Mouse (Mus musculus) heart, embryonic 12.5 days (tissue): ENCODE results near the gene Slc26a6. TPM values are rescaled to one million over a fixed set of nuclear protein-coding genes. Genes with fewer than 3 reads are reported as not detected.
A peak's percentile ranks its signal among the peaks of the same experiment; 100 is the strongest.

Experiments used
- ATAC-seq: fragments of 200-750 bp; cut with Nextera tagmentation; 2 replicates; pipeline ENCODE4 v1.8.0; 2017; ENCODE audit warnings: moderate TSS enrichment, moderate library complexity; ENCODE audit not compliant: insufficient number of reproducible peaks, low FRiP score
- H3K27ac ChIP-seq: fragments of 300-500 bp; sonication (generic); 2 replicates; pipeline ENCODE4 v1.5.1; 2016; ENCODE audit warnings: mild to moderate bottlenecking, moderate library complexity; ENCODE audit not compliant: poor library complexity, severe bottlenecking
- H3K27me3 ChIP-seq: fragments of 300-500 bp; sonication (generic); replicated peaks from 2 replicates; pipeline ENCODE4 v1.6.1; 2016; ENCODE audit warnings: mild to moderate bottlenecking, moderate library complexity
- H3K36me3 ChIP-seq: fragments of 300-500 bp; sonication (generic); 2 replicates; pipeline ENCODE4 v1.6.1; 2016; ENCODE audit warnings: mild to moderate bottlenecking, moderate library complexity
- H3K4me1 ChIP-seq: fragments of 300-500 bp; sonication (generic); replicated peaks from 2 replicates; pipeline ENCODE4 v1.6.1; 2016; ENCODE audit warnings: mild to moderate bottlenecking
- H3K4me2 ChIP-seq: fragments of 300-500 bp; sonication (generic); 2 replicates; pipeline ENCODE4 v1.6.1; 2016; ENCODE audit warnings: mild to moderate bottlenecking, moderate library complexity
- H3K4me3 ChIP-seq: fragments of 300-500 bp; sonication (generic); 2 replicates; pipeline ENCODE4 v1.5.1; 2016; ENCODE audit warnings: mild to moderate bottlenecking
- H3K9ac ChIP-seq: fragments of 300-500 bp; sonication (generic); 2 replicates; pipeline ENCODE4 v1.6.1; 2016; ENCODE audit warnings: mild to moderate bottlenecking, moderate library complexity
- H3K9me3 ChIP-seq: fragments of 300-500 bp; sonication (generic); replicated peaks from 2 replicates; pipeline ENCODE4 v1.6.1; 2016; ENCODE audit warnings: mild to moderate bottlenecking, moderate library complexity
- whole genome bisulfite sequencing: fragments of 180-500 bp; shearing (Covaris S2); methylation state at CpG from one replicate; pipeline ENCODE4 v1.1.7; 2016; 5-methylcytosine and 5-hydroxymethylcytosine counted together
- polyA plus RNA-seq: library from polyadenylated mRNA; unstranded; fragments of >200 nt; fragmentation: Nextera tagmentation; extraction: Ambion mirVana; gene quantifications from 2 replicates; pipeline ENCODE4 v1.2.1, GENCODE M21; 2016

Gene Slc26a6
- polyA plus RNA-seq = 6.0 and 8.0 TPM in 2 replicates

GRCm38 (mm10) chr9:108852976-108853375 is at the start of gene Slc26a6:
TSS of gene Slc26a6 (plus strand) at chr9:108853283.
- peak within 1 kb of the TSS; percentile 68 for H3K9ac ChIP-seq
- H3K36me3 ChIP-seq = peaks cover 11% of the 10 kb centered on the region
- H3K4me2 ChIP-seq = peak within 1 kb of the TSS; percentile 82
- peaks cover 22% of the 10 kb centered on the region for H3K4me1 ChIP-seq
- H3K9me3 ChIP-seq = no peaks in the 10 kb centered on the region
- peaks cover 21% of the 10 kb centered on the region for H3K27me3 ChIP-seq
- H3K4me3 ChIP-seq = peak within 1 kb of the TSS; percentile 59
- WGBS = 87% methylated on average over 3 of the region's 3 CpGs
- ATAC-seq = no peak
- H3K27ac ChIP-seq = peak within 1 kb of the TSS; percentile 49

GRCm38 (mm10) chr9:108805768-108806167 is 47.3 kb upstream of the Slc26a6 start:
- Histone ChIP-seq H3K4me1 (peaks cover 43% of the 10 kb centered on the region), H3K4me3 (no peak overlapping the region), H3K4me2 (no peak overlapping the region), H3K27me3 (no peaks in the 10 kb centered on the region), H3K9me3 (no peaks in the 10 kb centered on the region), H3K9ac (no peak overlapping the region), H3K27ac (no peak overlapping the region), H3K36me3 (peaks cover 57% of the 10 kb centered on the region)
- no peak for ATAC-seq
- 76% methylated on average over 8 of the region's 8 CpGs for WGBS

GRCm38 (mm10) chr9:108806379-108806778 is 46.7 kb upstream of the Slc26a6 start:
- Histone ChIP-seq H3K9me3 (no peaks in the 10 kb centered on the region), H3K36me3 (peaks cover 57% of the 10 kb centered on the region), H3K27ac (0 out of 2 replicates have a peak overlapping the region, but pooled peaks have one; percentile 3), H3K27me3 (no peaks in the 10 kb centered on the region), H3K4me3 (no peak overlapping the region), H3K4me2 (no peak overlapping the region), H3K4me1 (peaks cover 43% of the 10 kb centered on the region), H3K9ac (no peak overlapping the region)
- no peak for ATAC-seq

- peak overlapping the region; percentile 3; the same call in 1 of the 2 replicates for H3K27ac ChIP-seq
- H3K4me3 ChIP-seq = no peak overlapping the region
- ATAC-seq = no peak
- no peaks in the 10 kb centered on the region for H3K9me3 ChIP-seq
- peaks cover 43% of the 10 kb centered on the region for H3K4me1 ChIP-seq
- peaks cover 57% of the 10 kb centered on the region for H3K36me3 ChIP-seq
- no peak overlapping the region for H3K4me2 ChIP-seq
- no peaks in the 10 kb centered on the region for H3K27me3 ChIP-seq
- H3K9ac ChIP-seq = no peak overlapping the region
- 70% methylated on average over 1 of the region's 1 CpGs for WGBS
Measured at GRCm38 (mm10) chr9:108806831-108807230, 46.3 kb upstream of the Slc26a6 start.

GRCm38 (mm10) chr9:108807674-108808073 is 45.4 kb upstream of the Slc26a6 start:
- H3K9ac ChIP-seq = no peak overlapping the region; the same call in 1 of the 2 replicates
- H3K4me3 ChIP-seq = no peak overlapping the region
- 66% methylated on average over 5 of the region's 5 CpGs for WGBS

GRCm38 (mm10) chr9:108808163-108808665 is 44.9 kb upstream of the Slc26a6 start, which contains the start of gene Nckipsd:
TSS of gene Nckipsd (plus strand) at chr9:108808368.
- Histone ChIP-seq H3K4me1 (peaks cover 43% of the 10 kb centered on the region), H3K27ac (peak within 1 kb of the TSS; percentile 3; the same call in 1 of the 2 replicates), H3K9me3 (no peaks in the 10 kb centered on the region), H3K27me3 (no peaks in the 10 kb centered on the region), H3K36me3 (peaks cover 63% of the 10 kb centered on the region), H3K4me3 (peak within 1 kb of the TSS; percentile 61), H3K9ac (peak within 1 kb of the TSS; percentile 75), H3K4me2 (peak within 1 kb of the TSS; percentile 80)
- peak; percentile 89 for ATAC-seq
- under 1% methylated on average over 62 of the region's 62 CpGs for WGBS

More at GRCm38 (mm10) chr9:108807674-108808073, 45.4 kb upstream of the Slc26a6 start:
- H3K27ac ChIP-seq = no peak overlapping the region
- H3K27me3 ChIP-seq = no peaks in the 10 kb centered on the region
- no peaks in the 10 kb centered on the region for H3K9me3 ChIP-seq
- peaks cover 43% of the 10 kb centered on the region for H3K4me1 ChIP-seq
- peaks cover 60% of the 10 kb centered on the region for H3K36me3 ChIP-seq
- H3K4me2 ChIP-seq = peak overlapping the region; percentile 80; the same call in 1 of the 2 replicates
- 0 out of 2 replicates have a peak, but pooled peaks have one; percentile 34 for ATAC-seq

GRCm38 (mm10) chr9:108809188-108809587 is 43.9 kb upstream of the Slc26a6 start:
- no peak overlapping the region for H3K27ac ChIP-seq
- ATAC-seq = no peak
- H3K4me2 ChIP-seq = peak overlapping the region; percentile 80
- H3K27me3 ChIP-seq = no peaks in the 10 kb centered on the region
- H3K9ac ChIP-seq = peak overlapping the region; percentile 75; the same call in 1 of the 2 replicates
- peak overlapping the region; percentile 61 for H3K4me3 ChIP-seq
- 40% methylated on average over 5 of the region's 5 CpGs for WGBS
- no peaks in the 10 kb centered on the region for H3K9me3 ChIP-seq
- peaks cover 63% of the 10 kb centered on the region for H3K36me3 ChIP-seq
- peaks cover 43% of the 10 kb centered on the region for H3K4me1 ChIP-seq

GRCm38 (mm10) chr9:108809723-108810122 is 43.4 kb upstream of the Slc26a6 start:
- 75% methylated on average over 6 of the region's 6 CpGs for WGBS
- Histone ChIP-seq H3K27ac (no peak overlapping the region), H3K9ac (no peak overlapping the region), H3K9me3 (no peaks in the 10 kb centered on the region), H3K27me3 (no peaks in the 10 kb centered on the region), H3K4me2 (peak overlapping the region; percentile 80), H3K4me3 (no peak overlapping the region), H3K36me3 (peaks cover 63% of the 10 kb centered on the region), H3K4me1 (peaks cover 43% of the 10 kb centered on the region)
- ATAC-seq = no peak

GRCm38 (mm10) chr9:108810516-108810915 is 42.6 kb upstream of the Slc26a6 start:
- H3K27me3 ChIP-seq = no peaks in the 10 kb centered on the region
- 72% methylated on average over 5 of the region's 5 CpGs for WGBS
- no peaks in the 10 kb centered on the region for H3K9me3 ChIP-seq
- peaks cover 40% of the 10 kb centered on the region for H3K4me1 ChIP-seq
- H3K36me3 ChIP-seq = peaks cover 63% of the 10 kb centered on the region
- no peak overlapping the region for H3K9ac ChIP-seq
- ATAC-seq = no peak
- H3K27ac ChIP-seq = no peak overlapping the region
- no peak overlapping the region for H3K4me3 ChIP-seq
- no peak overlapping the region for H3K4me2 ChIP-seq

- 79% methylated on average over 7 of the region's 7 CpGs for WGBS
- 0 out of 2 replicates have a peak, but pooled peaks cover 7% of the 10 kb centered on the region for H3K27me3 ChIP-seq
- H3K9ac ChIP-seq = no peak overlapping the region
- peaks cover 72% of the 10 kb centered on the region for H3K36me3 ChIP-seq
- no peaks in the 10 kb centered on the region for H3K9me3 ChIP-seq
- no peak for ATAC-seq
- H3K4me3 ChIP-seq = no peak overlapping the region
- H3K4me1 ChIP-seq = peaks cover under 1% of the 10 kb centered on the region; the same call in 1 of the 2 replicates
- H3K27ac ChIP-seq = no peak overlapping the region
- H3K4me2 ChIP-seq = no peak overlapping the region
Measured at GRCm38 (mm10) chr9:108815557-108815956, 37.5 kb upstream of the Slc26a6 start.

GRCm38 (mm10) chr9:108819495-108819894 is 33.6 kb upstream of the Slc26a6 start:
- Histone ChIP-seq H3K27ac (no peak overlapping the region), H3K9me3 (no peaks in the 10 kb centered on the region), H3K4me3 (no peak overlapping the region), H3K4me2 (no peak overlapping the region), H3K4me1 (no peaks in the 10 kb centered on the region), H3K27me3 (peaks cover 31% of the 10 kb centered on the region), H3K36me3 (peaks cover 39% of the 10 kb centered on the region), H3K9ac (no peak overlapping the region)
- 59% methylated on average over 3 of the region's 3 CpGs for WGBS
- no peak for ATAC-seq
